Mouse (Mus musculus) liver, embryonic 14.5 days (tissue): ENCODE results near the gene Unc13a. TPM values are rescaled to one million over a fixed set of nuclear protein-coding genes. Genes with fewer than 3 reads are reported as not detected.
A peak's percentile ranks its signal among the peaks of the same experiment; 100 is the strongest.

Experiments
- ATAC-seq: fragments of 200-750 bp; cut with Nextera tagmentation; 2 replicates; pipeline ENCODE4 v1.8.0; 2017; ENCODE audit warnings: moderate number of reproducible peaks, mild to moderate bottlenecking, moderate library complexity; ENCODE audit not compliant: insufficient read depth
- DNase-seq, 3 experiments: peaks; one replicate each; pipeline ENCODE4 v3.0.0-alpha.2; 2012 to 2013; ENCODE audit warnings: low read depth in 3 of 3, low spot score in 3 of 3
- H3K27ac ChIP-seq: fragments of 300-500 bp; sonication (generic); 2 replicates; pipeline ENCODE4 v1.5.1; 2014; ENCODE audit warnings: moderate library complexity, mild to moderate bottlenecking, control low read depth, inconsistent platforms
- H3K27me3 ChIP-seq: fragments of 300-500 bp; sonication (generic); 2 replicates; pipeline ENCODE4 v1.6.1; 2014; ENCODE audit warnings: mild to moderate bottlenecking, low read length, moderate library complexity; ENCODE audit not compliant: control insufficient read depth, insufficient read depth
- H3K36me3 ChIP-seq: fragments of 300-500 bp; sonication (generic); replicated peaks from 2 replicates; pipeline ENCODE4 v1.6.1; 2014; ENCODE audit warnings: low read depth; ENCODE audit not compliant: control insufficient read depth, insufficient read depth
- H3K4me1 ChIP-seq, 2 experiments: fragments of 200-500 bp in 1 of 2; fragments of 300-500 bp in 1 of 2; sonication (generic) in 1 of 2; replicated peaks; 2 replicates each; pipeline ENCODE4 v1.6.1; 2012 to 2014; ENCODE audit warnings: antibody characterized with exemption in 1 of 2, inconsistent platforms in 1 of 2, low read length in 1 of 2; ENCODE audit not compliant: control insufficient read depth in 2 of 2, insufficient read depth in 2 of 2
- H3K4me2 ChIP-seq: fragments of 300-500 bp; sonication (generic); 2 replicates; pipeline ENCODE4 v1.6.1; 2014; ENCODE audit warnings: low read depth, mild to moderate bottlenecking, control low read depth, moderate library complexity
- H3K4me3 ChIP-seq, 2 experiments: fragments of 200-500 bp in 1 of 2; fragments of 300-500 bp in 1 of 2; sonication (generic) in 1 of 2; 2 replicates each; pipeline ENCODE4 v1.5.1; 2012 to 2014; ENCODE audit warnings: low read depth in 2 of 2, low read length in 2 of 2, mild to moderate bottlenecking in 2 of 2, control low read depth in 1 of 2, inconsistent platforms in 1 of 2, moderate library complexity in 1 of 2; ENCODE audit not compliant: insufficient read depth in 1 of 2
- H3K9ac ChIP-seq: fragments of 300-500 bp; sonication (generic); replicated peaks from 2 replicates; pipeline ENCODE4 v1.6.1; 2014; ENCODE audit warnings: mild to moderate bottlenecking, control low read depth, moderate library complexity
- H3K9me3 ChIP-seq: fragments of 300-500 bp; sonication (generic); 2 replicates; pipeline ENCODE4 v1.6.1; 2016; ENCODE audit warnings: low read length, mixed read lengths; ENCODE audit not compliant: control insufficient read depth
- CTCF ChIP-seq: IDR thresholded peaks from 2 replicates; pipeline ENCODE4 v1.5.1; 2016; ENCODE audit warnings: antibody characterized with exemption, low read depth, control low read depth
- EP300 ChIP-seq: IDR thresholded peaks from 2 replicates; pipeline ENCODE4 v1.6.1; 2016; ENCODE audit warnings: antibody characterized with exemption, low read depth
- WGBS: fragments of 180-500 bp; shearing (Covaris S2); extraction: QIAGEN DNeasy Blood & Tissue Kit; methylation state at CpG from one replicate; pipeline ENCODE4 v1.1.7; 2014; ENCODE audit not compliant: insufficient replicate concordance; 5-methylcytosine and 5-hydroxymethylcytosine counted together
- polyA plus RNA-seq, 2 experiments: library from polyadenylated mRNA; depleted of rRNA in 1 of 2; stranded (reverse) in 1 of 2; unstranded in 1 of 2; fragments of >200 nt; fragmentation: Nextera tagmentation in 1 of 2; extraction: Ambion mirVana in 1 of 2; gene quantifications; 2 replicates each; pipeline versions ENCODE4 v1.2.1 to v1.2.3; 2012 to 2014

The Unc13a gene
- polyA plus RNA-seq, 2 experiments = 0.13 to 0.34 TPM

DNA sequence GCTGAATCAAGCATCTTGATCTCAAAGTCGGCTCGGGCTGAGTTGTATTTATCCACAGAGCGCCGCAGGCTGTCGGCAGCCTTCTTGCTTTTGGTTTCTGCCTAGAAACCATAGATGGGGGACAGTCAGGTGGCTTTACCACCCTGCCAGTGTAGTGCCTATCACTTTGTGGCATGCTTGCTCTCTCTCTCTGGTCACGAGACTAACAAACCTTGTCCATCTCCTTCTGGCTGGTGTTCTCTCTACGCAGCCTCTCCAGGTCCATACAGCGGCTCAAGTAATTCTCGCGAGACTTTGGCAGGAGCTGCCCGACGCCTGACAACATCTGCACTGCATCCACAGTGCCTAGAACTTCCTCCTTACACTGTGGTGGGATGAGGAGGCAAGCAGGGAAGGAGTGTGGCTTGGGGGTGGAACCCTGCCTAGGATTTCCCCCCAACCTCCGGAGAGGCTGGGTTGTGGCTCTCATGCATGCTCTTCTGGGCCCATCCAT is 45.0 kb upstream of the Unc13a start:
- Histone ChIP-seq H3K27me3 (no peaks in the 10 kb centered on the region), H3K4me2 (no peak overlapping the region), H3K36me3 (no peaks in the 10 kb centered on the region; the same call in 1 of the 2 replicates), H3K9me3 (no peaks in the 10 kb centered on the region), H3K9ac (no peak overlapping the region), H3K4me3 (no peak overlapping the region), H3K4me1 (no peaks in the 10 kb centered on the region), H3K27ac (no peak overlapping the region)
- WGBS = 81% methylated on average over 13 of the region's 13 CpGs
- DNase-seq = no peak
- no peak for ATAC-seq
- TF ChIP-seq EP300 (no peak), CTCF (no peak)

DNA sequence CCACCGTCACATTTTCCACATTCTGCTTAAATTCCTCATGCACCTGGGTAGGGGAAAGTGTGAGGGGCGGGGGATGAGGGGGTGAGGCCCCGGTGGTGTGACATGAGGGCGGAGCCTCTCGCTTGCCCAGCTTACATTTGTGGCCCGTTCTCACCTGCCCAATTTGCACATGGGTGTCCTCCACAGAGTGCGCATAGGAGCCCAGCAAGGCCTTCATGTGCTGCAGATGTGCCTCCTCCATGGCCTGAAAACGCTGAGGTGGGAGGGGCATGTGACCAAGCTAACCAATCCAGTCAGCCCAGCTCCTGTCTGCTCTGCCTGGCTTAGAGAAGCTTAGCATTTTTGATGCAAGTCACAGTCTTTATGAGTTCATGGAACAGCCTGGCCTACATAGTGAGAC is 44.0 kb upstream of the Unc13a start:
- no peak overlapping the region for H3K4me3 ChIP-seq
- H3K9ac ChIP-seq = no peak overlapping the region
- DNase-seq = no peak
- H3K27ac ChIP-seq = no peak overlapping the region
- no peak for TF ChIP-seq EP300
- TF ChIP-seq CTCF = no peak
- H3K36me3 ChIP-seq = no peaks in the 10 kb centered on the region; the same call in 1 of the 2 replicates
- no peaks in the 10 kb centered on the region for H3K4me1 ChIP-seq
- 63% methylated on average over 8 of the region's 8 CpGs for WGBS
- H3K9me3 ChIP-seq = no peaks in the 10 kb centered on the region
- H3K27me3 ChIP-seq = no peaks in the 10 kb centered on the region
- no peak overlapping the region for H3K4me2 ChIP-seq
- no peak for ATAC-seq

DNA sequence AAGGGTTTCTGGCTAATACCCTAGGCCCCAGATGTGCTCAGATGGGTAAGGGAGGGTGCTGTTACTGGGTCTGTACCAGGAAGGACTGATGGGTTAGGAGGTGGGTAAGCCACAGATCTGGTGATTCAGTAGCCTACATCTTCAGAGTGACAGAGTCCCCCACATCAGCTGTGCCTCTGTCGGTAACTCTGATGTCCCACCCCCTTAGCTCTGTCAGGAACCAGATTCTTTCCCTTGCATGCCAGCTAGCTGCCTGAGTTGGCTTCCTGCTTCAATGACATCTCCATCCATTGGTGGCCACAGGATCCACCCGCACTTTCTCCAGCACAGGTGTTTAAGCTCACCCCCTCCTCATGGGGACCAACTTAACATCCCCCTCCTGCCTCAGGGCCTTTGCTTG is 40.0 kb upstream of the Unc13a start:
- Histone ChIP-seq H3K27ac (no peak overlapping the region), H3K4me2 (no peak overlapping the region), H3K4me1 (no peaks in the 10 kb centered on the region), H3K9ac (no peak overlapping the region), H3K36me3 (no peaks in the 10 kb centered on the region; the same call in 1 of the 2 replicates), H3K9me3 (no peaks in the 10 kb centered on the region), H3K27me3 (no peaks in the 10 kb centered on the region), H3K4me3 (no peak overlapping the region)
- TF ChIP-seq CTCF = no peak
- TF ChIP-seq EP300 = no peak
- no peak for DNase-seq
- WGBS = 65% methylated on average over 2 of the region's 2 CpGs
- ATAC-seq = no peak

DNA sequence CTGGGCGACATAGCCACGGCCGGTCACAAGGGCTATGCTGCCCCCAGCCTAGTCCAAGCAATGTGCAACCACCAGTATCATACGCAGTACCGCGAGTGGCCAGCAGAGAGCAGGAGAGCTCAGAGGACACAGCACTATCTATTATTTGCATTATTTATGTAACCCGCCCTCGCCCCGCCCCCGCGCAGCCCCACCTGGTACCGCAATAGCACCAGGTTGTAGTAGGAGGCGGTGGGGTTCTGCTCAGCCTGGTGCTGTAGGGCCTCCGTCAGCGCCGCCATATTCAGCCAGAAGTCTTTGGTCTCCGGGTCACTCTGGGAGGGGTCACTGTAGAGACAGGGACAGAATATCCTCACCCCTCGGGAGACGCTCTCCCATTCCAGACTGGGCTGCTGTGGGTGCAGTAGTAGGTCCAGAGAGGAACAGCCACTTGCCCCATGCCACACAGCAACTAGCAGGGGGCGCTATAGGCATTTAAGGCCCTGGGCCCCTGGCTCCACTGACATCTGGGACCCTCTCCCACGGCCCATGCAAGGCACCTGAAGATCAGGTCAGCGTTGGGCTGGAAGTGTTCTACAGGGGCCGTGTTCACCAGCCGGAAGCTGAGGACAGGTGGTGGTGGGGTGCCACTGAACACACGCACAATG is 38.4 kb upstream of the Unc13a start:
- Histone ChIP-seq H3K9me3 (no peaks in the 10 kb centered on the region), H3K4me2 (peak overlapping the region; percentile 38), H3K27me3 (no peaks in the 10 kb centered on the region), H3K4me1 (peaks cover 0 to under 1% of the 10 kb centered on the region in 2 experiments; a peak in 1 of 4 replicates), H3K27ac (no peak overlapping the region), H3K4me3 (no peak overlapping the region), H3K9ac (no peak overlapping the region), H3K36me3 (no peaks in the 10 kb centered on the region; the same call in 1 of the 2 replicates)
- 33% methylated on average over 25 of the region's 25 CpGs for WGBS
- DNase-seq (peak; percentile 60 to 66 (median 62)), ATAC-seq (peak; percentile 63)
- TF ChIP-seq CTCF (peak; percentile 90), EP300 (no peak)

DNA sequence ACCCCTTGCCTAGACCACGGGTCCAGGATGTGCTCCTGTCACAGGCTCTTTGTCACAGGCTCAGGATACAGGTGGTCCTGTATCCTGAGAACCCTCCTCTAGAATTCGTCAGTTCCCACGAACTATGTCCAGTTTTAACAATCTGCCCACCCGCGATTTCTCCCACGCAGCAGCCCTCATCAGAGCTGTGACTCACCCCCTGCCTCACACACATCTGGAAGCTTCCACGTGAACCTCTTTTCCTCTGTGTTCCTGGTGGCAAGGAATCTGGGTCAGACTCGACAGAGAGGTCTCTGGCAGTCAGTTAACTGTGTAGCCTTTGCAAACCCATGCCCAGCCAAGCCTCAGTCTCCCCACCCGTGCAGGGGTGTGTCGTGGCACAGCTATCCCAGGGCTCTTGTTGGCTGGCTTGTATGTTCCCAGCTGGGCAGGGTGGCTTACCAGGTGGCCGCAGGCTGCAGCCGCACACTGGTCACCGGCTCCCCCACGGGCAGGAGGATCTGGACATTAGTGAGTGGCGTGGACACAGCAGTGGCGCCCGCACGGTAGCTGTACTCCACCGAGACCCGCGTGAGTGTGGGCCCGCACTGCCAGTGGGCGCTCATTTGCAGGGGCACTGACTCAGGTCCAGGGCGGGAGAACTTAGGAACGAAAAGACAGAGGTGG is 37.7 kb upstream of the Unc13a start:
- DNase-seq (no peak), ATAC-seq (peak; percentile 10; the same call in 1 of the 2 replicates)
- H3K36me3 ChIP-seq = no peaks in the 10 kb centered on the region; the same call in 1 of the 2 replicates
- no peak overlapping the region; the same call in 1 of the 2 replicates for H3K4me2 ChIP-seq
- no peaks in the 10 kb centered on the region for H3K27me3 ChIP-seq
- no peaks in the 10 kb centered on the region for H3K9me3 ChIP-seq
- WGBS = 62% methylated on average over 25 of the region's 25 CpGs
- peaks cover 0 to 4% of the 10 kb centered on the region in 2 experiments; a peak in 2 of 4 replicates for H3K4me1 ChIP-seq
- no peak overlapping the region for H3K27ac ChIP-seq
- no peak overlapping the region for H3K4me3 ChIP-seq
- TF ChIP-seq EP300 = no peak
- TF ChIP-seq CTCF = no peak
- no peak overlapping the region for H3K9ac ChIP-seq
